Mouse (Mus musculus): ENCODE data around the gene Pask.

DNA sequence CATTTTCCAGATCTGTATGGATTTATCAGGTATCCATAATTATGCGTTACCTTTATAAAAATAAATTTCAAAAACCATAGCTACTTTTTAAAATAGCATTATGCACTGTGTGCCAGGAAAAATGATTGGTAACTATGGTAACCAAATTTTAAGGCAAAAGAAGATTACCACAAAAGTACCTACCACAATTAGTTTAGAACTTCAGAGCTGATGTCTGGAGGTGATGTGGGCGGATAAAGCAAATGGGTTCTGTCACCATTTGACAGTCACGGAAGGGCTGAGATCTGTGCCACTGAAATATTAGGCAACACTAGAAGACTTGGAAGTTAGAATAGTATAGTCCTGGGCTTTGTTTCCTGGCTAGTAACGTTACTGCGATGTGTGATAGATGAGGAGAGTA is 3.9 kb upstream of the Pask start:
- TF ChIP-seq POLR2A (IDR thresholded peaks at IDR 0.05; ENCODE audit: control insufficient read depth, low read depth, low read length) (no peak), CTCF (IDR thresholded peaks at IDR 0.05; ENCODE audit: control insufficient read depth, insufficient read depth, insufficient replicate concordance, low read depth, low read length) (no peak)

All from testis, adult 2 months (tissue).